Mouse (Mus musculus) heart, embryonic 12.5 days (tissue): ENCODE results near the gene Trcg1. TPM values are rescaled to one million over a fixed set of nuclear protein-coding genes. Genes with fewer than 3 reads are reported as not detected.

Experiments
- ATAC-seq: fragments of 200-750 bp; cut with Nextera tagmentation; 2 replicates; pipeline ENCODE4 v1.8.0; 2017; ENCODE audit warnings: moderate TSS enrichment, moderate library complexity; ENCODE audit not compliant: insufficient number of reproducible peaks, low FRiP score
- H3K27ac ChIP-seq: fragments of 300-500 bp; sonication (generic); 2 replicates; pipeline ENCODE4 v1.5.1; 2016; ENCODE audit warnings: mild to moderate bottlenecking, moderate library complexity; ENCODE audit not compliant: poor library complexity, severe bottlenecking
- H3K27me3 ChIP-seq: fragments of 300-500 bp; sonication (generic); replicated peaks from 2 replicates; pipeline ENCODE4 v1.6.1; 2016; ENCODE audit warnings: mild to moderate bottlenecking, moderate library complexity
- H3K36me3 ChIP-seq: fragments of 300-500 bp; sonication (generic); 2 replicates; pipeline ENCODE4 v1.6.1; 2016; ENCODE audit warnings: mild to moderate bottlenecking, moderate library complexity
- H3K4me1 ChIP-seq: fragments of 300-500 bp; sonication (generic); replicated peaks from 2 replicates; pipeline ENCODE4 v1.6.1; 2016; ENCODE audit warnings: mild to moderate bottlenecking
- H3K4me2 ChIP-seq: fragments of 300-500 bp; sonication (generic); 2 replicates; pipeline ENCODE4 v1.6.1; 2016; ENCODE audit warnings: mild to moderate bottlenecking, moderate library complexity
- H3K4me3 ChIP-seq: fragments of 300-500 bp; sonication (generic); 2 replicates; pipeline ENCODE4 v1.5.1; 2016; ENCODE audit warnings: mild to moderate bottlenecking
- H3K9ac ChIP-seq: fragments of 300-500 bp; sonication (generic); 2 replicates; pipeline ENCODE4 v1.6.1; 2016; ENCODE audit warnings: mild to moderate bottlenecking, moderate library complexity
- H3K9me3 ChIP-seq: fragments of 300-500 bp; sonication (generic); replicated peaks from 2 replicates; pipeline ENCODE4 v1.6.1; 2016; ENCODE audit warnings: mild to moderate bottlenecking, moderate library complexity
- WGBS: fragments of 180-500 bp; shearing (Covaris S2); methylation state at CpG from one replicate; pipeline ENCODE4 v1.1.7; 2016; 5-methylcytosine and 5-hydroxymethylcytosine counted together
- polyA plus RNA-seq: library from polyadenylated mRNA; unstranded; fragments of >200 nt; fragmentation: Nextera tagmentation; extraction: Ambion mirVana; gene quantifications from 2 replicates; pipeline ENCODE4 v1.2.1, GENCODE M21; 2016

Gene Trcg1
- polyA plus RNA-seq, 1 experiment from 2014 or later: not detected

GRCm38 (mm10) chr9:57272902-57273804 lies 36.8 kb downstream of the Trcg1 start:
- H3K36me3 ChIP-seq: no peaks in the 10 kb centered on the region
- H3K4me3 ChIP-seq: no peak overlapping the region
- ATAC-seq: no peak
- no peak overlapping the region for H3K27ac ChIP-seq
- H3K4me2 ChIP-seq: no peak overlapping the region
- H3K4me1 ChIP-seq: peaks cover 45% of the 10 kb centered on the region
- no peak overlapping the region for H3K9ac ChIP-seq
- peaks cover 11% of the 10 kb centered on the region for H3K27me3 ChIP-seq
- WGBS: 33% methylated on average over 8 of the region's 8 CpGs
- H3K9me3 ChIP-seq: no peaks in the 10 kb centered on the region

DNA sequence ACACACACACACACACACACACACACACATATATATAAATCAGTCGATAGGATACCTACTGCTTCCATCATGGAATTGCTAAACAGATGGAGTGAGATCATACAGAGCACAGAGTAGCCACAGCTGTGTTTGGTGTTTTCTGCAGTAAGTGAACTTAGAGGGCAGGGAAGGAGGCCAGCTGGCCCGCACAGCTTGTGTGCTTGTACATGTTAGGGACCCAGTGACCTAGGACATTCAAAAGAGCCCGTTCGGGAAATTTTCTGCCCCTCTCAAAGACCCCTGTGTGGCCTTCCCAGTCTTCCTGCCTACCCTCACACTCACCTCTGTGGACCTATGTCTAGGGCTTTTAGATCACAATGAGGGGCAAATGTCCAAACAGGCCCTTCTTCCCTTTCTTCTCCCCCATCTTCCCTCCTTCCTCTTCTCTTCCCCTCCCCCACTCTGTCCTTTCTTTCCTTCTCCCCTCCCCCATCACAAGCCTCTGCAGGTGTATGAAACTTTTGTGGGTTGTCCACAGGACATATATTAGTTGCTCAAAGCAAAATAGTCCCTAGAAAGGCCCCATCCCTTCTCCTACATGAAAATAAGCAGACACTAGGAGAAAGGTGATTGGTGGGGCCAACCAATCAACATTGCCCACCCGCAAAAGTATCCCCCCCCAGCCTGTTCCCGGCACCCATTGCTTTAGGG lies 37.6 kb downstream of the Trcg1 start:
- H3K27ac ChIP-seq: no peak overlapping the region
- H3K4me1 ChIP-seq: peaks cover 45% of the 10 kb centered on the region
- no peak for ATAC-seq
- H3K36me3 ChIP-seq: no peaks in the 10 kb centered on the region
- H3K4me2 ChIP-seq: no peak overlapping the region
- H3K9me3 ChIP-seq: no peaks in the 10 kb centered on the region
- peaks cover 11% of the 10 kb centered on the region for H3K27me3 ChIP-seq
- no peak overlapping the region for H3K9ac ChIP-seq
- 40% methylated on average over 6 of the region's 6 CpGs for WGBS
- no peak overlapping the region for H3K4me3 ChIP-seq

DNA sequence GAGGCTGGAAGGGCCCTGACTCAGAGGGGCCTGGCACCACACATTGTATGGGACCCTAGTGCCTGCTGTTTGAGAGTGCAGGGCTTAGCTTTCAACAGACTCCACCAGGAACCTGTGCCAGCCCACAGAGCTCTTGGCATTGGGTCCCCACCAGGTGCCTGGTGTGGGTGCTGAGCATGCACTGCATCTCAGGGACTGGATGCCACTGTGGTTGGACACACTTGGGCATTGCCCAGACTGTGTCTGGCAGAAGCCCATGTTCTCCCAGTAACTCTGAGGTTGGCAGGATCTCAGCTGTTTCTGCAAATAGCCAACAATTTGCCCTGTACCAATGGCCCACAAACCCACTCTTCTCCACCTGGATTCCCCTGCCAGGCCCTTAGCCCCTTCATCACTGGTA lies 40.0 kb downstream of the Trcg1 start:
- Histone ChIP-seq H3K9ac (no peak overlapping the region), H3K9me3 (no peaks in the 10 kb centered on the region), H3K4me1 (peaks cover 36% of the 10 kb centered on the region)

GRCm38 (mm10) chr9:57278268-57278667 lies 41.9 kb downstream of the Trcg1 start:
- Histone ChIP-seq H3K4me3 (no peak overlapping the region), H3K4me2 (no peak overlapping the region), H3K36me3 (no peaks in the 10 kb centered on the region), H3K9me3 (no peaks in the 10 kb centered on the region), H3K27me3 (peaks cover 6% of the 10 kb centered on the region; the same call in 1 of the 2 replicates), H3K27ac (no peak overlapping the region), H3K9ac (no peak overlapping the region), H3K4me1 (peaks cover 39% of the 10 kb centered on the region)
- peak; percentile 41; the same call in 1 of the 2 replicates for ATAC-seq
- 32% methylated on average over 4 of the region's 4 CpGs for WGBS

More for the DNA sequence above, 40.0 kb downstream of the Trcg1 start:
- H3K27ac ChIP-seq: no peak overlapping the region
- H3K4me2 ChIP-seq: no peak overlapping the region
- no peak overlapping the region for H3K4me3 ChIP-seq
- no peaks in the 10 kb centered on the region for H3K36me3 ChIP-seq
- no peak for ATAC-seq
- H3K27me3 ChIP-seq: peaks cover 11% of the 10 kb centered on the region; the same call in 1 of the 2 replicates

- Histone ChIP-seq H3K9ac (no peak overlapping the region), H3K4me2 (no peak overlapping the region), H3K27me3 (peaks cover 6% of the 10 kb centered on the region; the same call in 1 of the 2 replicates), H3K27ac (no peak overlapping the region), H3K4me3 (no peak overlapping the region), H3K9me3 (no peaks in the 10 kb centered on the region), H3K4me1 (peaks cover 34% of the 10 kb centered on the region), H3K36me3 (no peaks in the 10 kb centered on the region)
- ATAC-seq: no peak
- WGBS: 31% methylated on average over 4 of the region's 4 CpGs
Observed at GRCm38 (mm10) chr9:57279441-57279840, 43.1 kb downstream of the Trcg1 start.

DNA sequence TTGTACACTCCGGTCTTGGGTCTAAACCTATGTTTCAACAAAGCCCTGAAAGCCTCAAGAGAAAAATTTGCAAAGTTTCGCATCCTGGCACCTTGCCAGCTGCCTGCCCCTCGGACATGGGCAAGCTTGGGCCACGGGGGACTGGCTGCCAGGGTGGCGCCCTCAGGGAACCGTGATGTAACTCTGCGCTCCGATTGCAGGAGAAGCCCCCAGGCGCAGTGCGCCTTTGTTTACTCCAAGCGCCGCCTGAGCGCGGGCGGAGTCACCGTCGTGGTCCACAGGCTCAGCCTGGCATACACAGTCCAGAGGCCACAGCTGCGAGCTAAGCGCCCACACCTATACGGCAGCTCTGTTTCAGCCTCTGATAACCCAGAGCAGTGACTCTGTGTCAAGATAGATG lies 45.2 kb downstream of the Trcg1 start:
- WGBS: 14% methylated on average over 20 of the region's 20 CpGs
- H3K4me1 ChIP-seq: peaks cover 34% of the 10 kb centered on the region
- H3K4me2 ChIP-seq: peak overlapping the region; percentile 66
- ATAC-seq: peak; percentile 40; the same call in 1 of the 2 replicates
- H3K9me3 ChIP-seq: no peaks in the 10 kb centered on the region
- no peaks in the 10 kb centered on the region for H3K36me3 ChIP-seq
- H3K4me3 ChIP-seq: peak overlapping the region; percentile 30
- H3K27me3 ChIP-seq: no peaks in the 10 kb centered on the region
- H3K9ac ChIP-seq: peak overlapping the region; percentile 55
- H3K27ac ChIP-seq: no peak overlapping the region

- Histone ChIP-seq H3K9me3 (no peaks in the 10 kb centered on the region), H3K36me3 (no peaks in the 10 kb centered on the region), H3K9ac (no peak overlapping the region), H3K27ac (no peak overlapping the region), H3K4me3 (no peak overlapping the region), H3K27me3 (no peaks in the 10 kb centered on the region), H3K4me2 (no peak overlapping the region), H3K4me1 (peaks cover 30% of the 10 kb centered on the region)
- ATAC-seq: no peak
- WGBS: 58% methylated on average over 3 of the region's 3 CpGs
Observed at GRCm38 (mm10) chr9:57282686-57283085, 46.3 kb downstream of the Trcg1 start.

- H3K27ac ChIP-seq: no peak overlapping the region
- WGBS: 80% methylated on average over 4 of the region's 4 CpGs
Observed at GRCm38 (mm10) chr9:57283311-57283710, 47.0 kb downstream of the Trcg1 start.

DNA sequence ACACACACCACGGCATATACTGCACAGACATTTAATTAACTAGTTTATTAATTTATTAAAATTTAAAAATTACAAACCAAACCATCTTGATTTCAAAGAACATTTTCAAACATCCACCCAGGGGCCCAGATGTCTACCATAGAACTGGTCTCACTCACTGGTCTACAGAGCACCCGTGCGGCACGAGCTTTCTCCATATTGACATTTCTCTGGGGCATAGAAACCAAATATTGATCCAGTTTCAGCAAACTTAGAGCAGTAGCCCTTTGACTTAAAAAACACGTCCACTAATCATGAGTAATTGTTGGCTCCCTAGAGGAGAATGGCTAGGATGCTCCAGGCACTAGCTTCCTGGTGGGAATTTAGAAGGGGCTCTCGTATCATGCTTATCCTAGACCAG lies 50.8 kb downstream of the Trcg1 start:
- Histone ChIP-seq H3K9me3 (no peaks in the 10 kb centered on the region), H3K4me2 (no peak overlapping the region), H3K27me3 (no peaks in the 10 kb centered on the region), H3K9ac (no peak overlapping the region), H3K4me1 (no peaks in the 10 kb centered on the region), H3K4me3 (no peak overlapping the region), H3K27ac (no peak overlapping the region), H3K36me3 (no peaks in the 10 kb centered on the region)
- WGBS: 85% methylated on average over 6 of the region's 6 CpGs
- ATAC-seq: no peak

More at GRCm38 (mm10) chr9:57283311-57283710, 47.0 kb downstream of the Trcg1 start:
- H3K4me1 ChIP-seq: peaks cover 23% of the 10 kb centered on the region
- no peak overlapping the region for H3K4me3 ChIP-seq
- H3K36me3 ChIP-seq: no peaks in the 10 kb centered on the region
- no peak overlapping the region for H3K9ac ChIP-seq
- no peak for ATAC-seq
- no peaks in the 10 kb centered on the region for H3K27me3 ChIP-seq
- no peak overlapping the region for H3K4me2 ChIP-seq
- no peaks in the 10 kb centered on the region for H3K9me3 ChIP-seq

DNA sequence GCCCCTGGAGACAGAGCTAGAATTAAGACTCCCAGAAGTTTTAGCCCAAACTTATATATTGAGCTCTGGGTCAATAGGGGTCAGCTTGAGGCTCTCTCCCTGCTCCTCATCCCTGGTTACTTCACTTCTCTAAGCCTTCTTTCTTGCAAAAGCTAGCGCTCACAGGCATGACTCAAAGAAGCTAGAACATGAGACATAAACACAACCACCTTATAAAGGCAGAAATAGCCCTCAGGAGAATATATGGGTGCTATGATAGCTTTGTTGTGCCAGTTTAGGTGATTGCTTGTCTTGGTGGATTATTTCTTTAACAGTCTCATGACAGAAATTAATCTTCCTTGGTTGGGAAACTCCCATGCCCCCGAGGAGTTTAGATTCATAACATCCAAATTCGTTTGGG lies 58.5 kb downstream of the Trcg1 start:
- H3K36me3 ChIP-seq: no peaks in the 10 kb centered on the region
- no peak overlapping the region for H3K4me3 ChIP-seq
- H3K4me1 ChIP-seq: no peaks in the 10 kb centered on the region
- H3K4me2 ChIP-seq: no peak overlapping the region
- peaks cover 5% of the 10 kb centered on the region; the same call in 1 of the 2 replicates for H3K9me3 ChIP-seq
- 74% methylated on average over 3 of the region's 3 CpGs for WGBS
- no peaks in the 10 kb centered on the region for H3K27me3 ChIP-seq
- no peak overlapping the region for H3K9ac ChIP-seq
- H3K27ac ChIP-seq: no peak overlapping the region
- no peak for ATAC-seq

DNA sequence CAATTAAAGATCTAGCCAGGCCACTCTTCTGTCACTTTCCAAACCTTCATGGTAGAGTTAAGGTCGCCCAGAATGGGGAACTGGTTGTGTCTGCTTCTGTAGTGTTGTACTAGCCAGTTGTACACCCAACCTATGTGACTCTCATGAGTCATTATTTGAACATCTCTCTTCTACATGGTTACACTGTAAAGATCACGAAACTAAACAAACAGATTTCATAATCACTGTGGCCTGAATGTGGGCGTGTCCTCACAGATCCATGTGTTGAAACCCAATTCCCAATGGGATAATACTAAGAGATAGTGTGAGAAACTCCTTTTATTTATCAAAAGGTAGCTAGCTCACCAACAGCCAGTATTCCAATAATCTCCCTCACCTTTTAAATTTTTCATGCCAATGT lies 59.3 kb downstream of the Trcg1 start:
- Histone ChIP-seq H3K9ac (no peak overlapping the region), H3K4me2 (no peak overlapping the region), H3K4me3 (no peak overlapping the region), H3K4me1 (no peaks in the 10 kb centered on the region), H3K27ac (no peak overlapping the region), H3K9me3 (peaks cover 5% of the 10 kb centered on the region; the same call in 1 of the 2 replicates), H3K27me3 (no peaks in the 10 kb centered on the region), H3K36me3 (no peaks in the 10 kb centered on the region)
- 77% methylated on average over 3 of the region's 3 CpGs for WGBS
- ATAC-seq: no peak
